Mouse (Mus musculus) megakaryocyte, embryonic 14.5 days (primary cell): ENCODE data around the gene Uchl3.

Experiments used
- FLI1 ChIP-seq: IDR thresholded peaks from 2 replicates; pipeline ENCODE4 v1.6.1; 2012; ENCODE audit warnings: low read length, inconsistent platforms, mixed read lengths
- GATA1 ChIP-seq: IDR thresholded peaks from 3 replicates; pipeline ENCODE4 v1.6.1; 2012; ENCODE audit warnings: mixed read lengths, low read length, inconsistent platforms, borderline replicate concordance

GRCm38 (mm10) chr14:101729972-101730692, 76.4 kb downstream of the Uchl3 start:
- TF ChIP-seq GATA1 (no peak), FLI1 (no peak)
